Mouse (Mus musculus) heart, postnatal 0 days (tissue): ENCODE measurements around the gene Grb10.

ENCODE experiments used
- CTCF ChIP-seq: IDR thresholded peaks from 2 replicates; pipeline ENCODE4 v1.5.1; 2016; ENCODE audit warnings: antibody characterized with exemption, control low read depth, low read depth
- EP300 ChIP-seq: IDR thresholded peaks from 2 replicates; pipeline ENCODE4 v1.6.1; 2016; ENCODE audit warnings: antibody characterized with exemption, low read depth

GRCm38 (mm10) chr11:11923900-11924299, 114.6 kb downstream of the Grb10 start:
- TF ChIP-seq CTCF = no peak
- TF ChIP-seq EP300 = no peak
